Mouse (Mus musculus): ENCODE measurements around the gene Chst3. TPM values are rescaled to one million over a fixed set of nuclear protein-coding genes. Genes with fewer than 3 reads are reported as not detected.

Gene Chst3
- total RNA-seq (2014; rRNA removed), result 7.2 and 10.0 TPM in 2 replicates
- polyA plus RNA-seq (2015; fragmentation: Nextera tagmentation; extraction: Ambion mirVana), result 0.89 and 0.96 TPM in 2 replicates

GRCm38 (mm10) chr10:60218591-60219499, at the start of gene Chst3:
Chst3 (minus strand) TSS chr10:60219260.
- H3K9me3 ChIP-seq (ENCODE audit: low read length), result no peaks in the 10 kb centered on the region
- peak within 1 kb of the TSS; percentile 96 for H3K4me2 ChIP-seq (ENCODE audit: low read depth, low read length)
- H3K27me3 ChIP-seq (ENCODE audit: insufficient read depth, low read length), result peaks cover 8% of the 10 kb centered on the region
- H3K9ac ChIP-seq (replicated peaks; ENCODE audit: low read length), result peak within 1 kb of the TSS; percentile 57
- H3K27ac ChIP-seq, result peak within 1 kb of the TSS; percentile 67
- 2% methylated on average over 82 of the region's 83 CpGs for WGBS
- no peak; the same call in 1 of the 2 replicates for TF ChIP-seq CTCF (IDR thresholded peaks at IDR 0.05; ENCODE audit: low read depth)
- peak; percentile 60 for DNase-seq (ENCODE audit: low spot score)
- ATAC-seq, result peak; percentile 79
- peaks cover 5% of the 10 kb centered on the region; the same call in 1 of the 2 replicates for H3K4me1 ChIP-seq (ENCODE audit: insufficient read depth, low read length)
- H3K4me3 ChIP-seq (ENCODE audit: low read length), result peak within 1 kb of the TSS; percentile 61
- no peaks in the 10 kb centered on the region for H3K36me3 ChIP-seq (ENCODE audit: insufficient read depth, low read length)

GRCm38 (mm10) chr10:60268738-60269137, 49.7 kb upstream of the Chst3 start:
- no peak overlapping the region for H3K9ac ChIP-seq (replicated peaks; ENCODE audit: low read length)
- no peak overlapping the region for H3K4me3 ChIP-seq (ENCODE audit: low read length)
- no peak for TF ChIP-seq CTCF (IDR thresholded peaks at IDR 0.05; ENCODE audit: low read depth)
- H3K36me3 ChIP-seq (ENCODE audit: insufficient read depth, low read length), result no peaks in the 10 kb centered on the region
- no peak overlapping the region for H3K27ac ChIP-seq
- DNase-seq (ENCODE audit: low spot score) (no peak), ATAC-seq (no peak)
- 87% methylated on average over 11 of the region's 11 CpGs for WGBS
- H3K4me1 ChIP-seq (ENCODE audit: insufficient read depth, low read length), result no peaks in the 10 kb centered on the region
- no peaks in the 10 kb centered on the region for H3K9me3 ChIP-seq (ENCODE audit: low read length)
- no peak overlapping the region for H3K4me2 ChIP-seq (ENCODE audit: low read depth, low read length)
- no peaks in the 10 kb centered on the region for H3K27me3 ChIP-seq (ENCODE audit: insufficient read depth, low read length)

- Histone ChIP-seq H3K4me1 (ENCODE audit: insufficient read depth, low read length) (no peaks in the 10 kb centered on the region; the same call in 1 of the 2 replicates), H3K9ac (replicated peaks; ENCODE audit: low read length) (no peak overlapping the region), H3K4me3 (ENCODE audit: low read length) (no peak overlapping the region), H3K9me3 (ENCODE audit: low read length) (no peaks in the 10 kb centered on the region), H3K27ac (no peak overlapping the region), H3K4me2 (ENCODE audit: low read depth, low read length) (no peak overlapping the region), H3K36me3 (ENCODE audit: insufficient read depth, low read length) (no peaks in the 10 kb centered on the region), H3K27me3 (ENCODE audit: insufficient read depth, low read length) (no peaks in the 10 kb centered on the region)
- ATAC-seq (no peak), DNase-seq (ENCODE audit: low spot score) (no peak)
- 89% methylated on average over 8 of the region's 8 CpGs for WGBS
- no peak for TF ChIP-seq CTCF (IDR thresholded peaks at IDR 0.05; ENCODE audit: low read depth)
Measured at GRCm38 (mm10) chr10:60266842-60267401, 47.9 kb upstream of the Chst3 start.

- 58% methylated on average over 10 of the region's 10 CpGs for WGBS
- no peak for TF ChIP-seq CTCF (IDR thresholded peaks at IDR 0.05; ENCODE audit: low read depth)
- Histone ChIP-seq H3K27me3 (ENCODE audit: insufficient read depth, low read length) (no peaks in the 10 kb centered on the region), H3K27ac (no peak overlapping the region), H3K4me1 (ENCODE audit: insufficient read depth, low read length) (no peaks in the 10 kb centered on the region; the same call in 1 of the 2 replicates), H3K9me3 (ENCODE audit: low read length) (no peaks in the 10 kb centered on the region), H3K36me3 (ENCODE audit: insufficient read depth, low read length) (no peaks in the 10 kb centered on the region), H3K9ac (replicated peaks; ENCODE audit: low read length) (no peak overlapping the region), H3K4me3 (ENCODE audit: low read length) (no peak overlapping the region), H3K4me2 (ENCODE audit: low read depth, low read length) (no peak overlapping the region)
- ATAC-seq, result no peak
- peak; percentile 44 for DNase-seq (ENCODE audit: low spot score)
Measured at GRCm38 (mm10) chr10:60265252-60265651, 46.2 kb upstream of the Chst3 start.

GRCm38 (mm10) chr10:60263351-60263750, 44.3 kb upstream of the Chst3 start:
- no peaks in the 10 kb centered on the region; the same call in 1 of the 2 replicates for H3K4me1 ChIP-seq (ENCODE audit: insufficient read depth, low read length)
- no peaks in the 10 kb centered on the region for H3K27me3 ChIP-seq (ENCODE audit: insufficient read depth, low read length)
- no peak overlapping the region for H3K27ac ChIP-seq
- no peak overlapping the region for H3K4me3 ChIP-seq (ENCODE audit: low read length)
- DNase-seq (ENCODE audit: low spot score) (no peak), ATAC-seq (no peak)
- no peaks in the 10 kb centered on the region for H3K36me3 ChIP-seq (ENCODE audit: insufficient read depth, low read length)
- 92% methylated on average over 7 of the region's 7 CpGs for WGBS
- H3K9me3 ChIP-seq (ENCODE audit: low read length), result no peaks in the 10 kb centered on the region
- H3K9ac ChIP-seq (replicated peaks; ENCODE audit: low read length), result no peak overlapping the region
- no peak overlapping the region for H3K4me2 ChIP-seq (ENCODE audit: low read depth, low read length)
- TF ChIP-seq CTCF (IDR thresholded peaks at IDR 0.05; ENCODE audit: low read depth), result no peak

GRCm38 (mm10) chr10:60262386-60262785, 43.3 kb upstream of the Chst3 start:
- Histone ChIP-seq H3K9ac (replicated peaks; ENCODE audit: low read length) (no peak overlapping the region), H3K36me3 (ENCODE audit: insufficient read depth, low read length) (no peaks in the 10 kb centered on the region), H3K4me1 (ENCODE audit: insufficient read depth, low read length) (no peaks in the 10 kb centered on the region; the same call in 1 of the 2 replicates), H3K27me3 (ENCODE audit: insufficient read depth, low read length) (no peaks in the 10 kb centered on the region), H3K4me2 (ENCODE audit: low read depth, low read length) (no peak overlapping the region), H3K9me3 (ENCODE audit: low read length) (no peaks in the 10 kb centered on the region), H3K27ac (peak overlapping the region; percentile 56; the same call in 1 of the 2 replicates), H3K4me3 (ENCODE audit: low read length) (no peak overlapping the region)
- ATAC-seq, result peak; percentile 93
- 14% methylated on average over 3 of the region's 3 CpGs for WGBS
- peak; percentile 90 for DNase-seq (ENCODE audit: low spot score)
- TF ChIP-seq CTCF (IDR thresholded peaks at IDR 0.05; ENCODE audit: low read depth), result no peak
